Mouse (Mus musculus) kidney, postnatal 36 days (tissue): ENCODE data around the gene Ctsh.

Experiments
- DNase-seq, 2 experiments: peaks; one replicate each; pipeline ENCODE4 v3.0.0; 2021 to 2022; ENCODE audit warnings: mixed read lengths in 2 of 2

The Ctsh gene

GRCm38 (mm10) chr9:90113651-90114566 lies 60.0 kb downstream of the Ctsh start:
- peak; percentile 95 to 96 for DNase-seq

DNA sequence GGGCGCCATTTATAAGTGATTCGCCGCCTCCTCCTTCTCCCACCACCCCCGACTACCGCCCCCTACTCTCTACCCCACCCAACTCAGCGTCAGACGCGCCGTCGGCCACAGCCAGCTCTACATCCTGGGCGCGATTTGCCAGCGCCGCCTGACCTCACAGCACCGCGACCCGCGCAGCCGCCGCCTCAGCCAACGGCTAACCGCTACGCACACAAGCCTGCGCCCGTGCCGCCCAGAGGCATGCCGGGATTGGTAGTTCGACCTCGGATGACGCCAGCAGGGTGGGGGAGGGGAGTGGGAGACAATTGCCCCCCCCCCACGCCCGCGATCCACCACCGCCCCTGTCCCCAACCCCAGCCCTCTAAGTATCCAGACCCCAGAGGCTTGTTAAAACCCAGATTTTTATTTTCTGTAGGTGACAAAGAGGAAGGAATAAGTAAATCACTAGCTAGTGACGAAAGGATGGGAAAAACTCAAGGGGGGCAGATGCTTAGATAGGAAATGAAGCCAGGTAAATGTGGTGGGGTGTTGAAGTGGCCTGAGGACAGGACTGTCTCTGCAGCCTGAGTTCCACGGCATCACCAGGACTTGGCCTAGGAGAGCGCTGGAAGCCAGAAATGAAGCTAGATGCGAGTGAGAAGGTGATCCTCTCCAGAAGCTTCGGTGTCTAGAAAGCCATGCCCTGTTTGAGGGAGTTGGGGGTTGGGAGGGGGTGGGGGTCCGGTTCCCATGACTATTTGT lies 60.8 kb downstream of the Ctsh start, which contains the start of gene Morf4l1:
Gene Morf4l1 (minus strand): TSS at position 208 of the 741 bp plus-strand sequence.
- peak; percentile 98 for DNase-seq

DNA sequence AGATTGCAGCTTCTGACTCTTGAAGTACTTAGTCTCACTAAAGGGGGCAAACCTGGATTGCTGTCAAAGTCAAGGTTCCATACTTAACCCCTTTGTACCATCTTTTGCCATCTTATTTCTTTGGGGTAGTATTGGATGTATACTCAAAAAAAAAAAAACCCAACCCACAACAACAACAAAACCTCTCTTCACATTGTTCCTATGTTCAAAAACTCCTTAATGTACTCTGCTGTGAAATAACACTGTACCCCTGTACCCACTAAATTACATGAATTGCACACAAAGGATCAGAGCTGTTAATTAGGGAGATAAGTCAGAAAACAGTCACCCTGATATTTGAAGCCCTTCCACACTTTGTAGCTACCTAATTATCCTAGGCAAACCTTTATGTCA lies 61.4 kb downstream of the Ctsh start:
- DNase-seq = no peak

GRCm38 (mm10) chr9:90117234-90117633 lies 63.3 kb downstream of the Ctsh start:
- no peak for DNase-seq

DNA sequence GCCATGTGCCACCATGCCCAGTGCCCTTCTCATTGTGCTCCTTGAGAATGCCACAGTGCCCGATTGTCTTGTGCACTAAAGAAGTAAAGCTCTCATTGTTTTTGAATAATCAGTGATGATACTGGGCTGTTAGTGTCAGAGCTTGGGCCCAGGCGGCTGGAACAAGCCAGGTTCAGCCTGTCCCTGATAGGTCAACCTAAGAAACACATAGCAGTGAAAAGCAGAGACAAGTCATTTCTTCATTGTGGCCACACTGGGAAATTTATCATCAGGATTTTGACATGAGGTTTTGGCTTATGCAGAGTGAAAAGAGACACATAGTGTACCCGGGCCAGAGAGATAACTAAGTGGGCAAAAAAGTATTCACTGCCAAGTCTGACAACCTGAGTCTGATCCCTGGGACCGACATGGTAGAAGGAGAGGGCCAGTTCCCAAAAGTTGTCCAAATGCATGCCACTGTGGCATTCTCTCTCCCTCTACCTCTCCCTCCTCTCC lies 68.3 kb downstream of the Ctsh start:
- DNase-seq = no peak

GRCm38 (mm10) chr9:90124156-90124872 lies 70.4 kb downstream of the Ctsh start:
- no peak for DNase-seq

- peak; percentile 18 to 32 for DNase-seq
Measured at GRCm38 (mm10) chr9:90124873-90125245, 70.9 kb downstream of the Ctsh start.
